Mouse (Mus musculus) T-helper 2 cell (primary cell): ENCODE data around the gene Gm5148.

Experiments used
- in situ Hi-C: fragments of 300-600 bp; cut with MboI, MseI; formaldehyde crosslinking; loops from one replicate; pipeline ENCODE4 v1.15.1; 2025; ENCODE audit warnings: high pct_unique_total_duplicates

The Gm5148 gene

GRCm38 (mm10) chr3:37703066-37703465, 21.2 kb downstream of the Gm5148 start:
- in situ Hi-C loops: loop anchor here (25.0 kb wide), 1 partner anchor 1034 kb away; no protein-coding TSS in a partner anchor

- in situ Hi-C loops: no loop called here
Measured at GRCm38 (mm10) chr3:37693552-37693951, 30.7 kb downstream of the Gm5148 start.

GRCm38 (mm10) chr3:37692945-37693344, 31.3 kb downstream of the Gm5148 start:
- in situ Hi-C loops: no loop called here

- in situ Hi-C loops: no loop called here
Measured at GRCm38 (mm10) chr3:37687158-37687980, 36.9 kb downstream of the Gm5148 start.

GRCm38 (mm10) chr3:37686751-37687150, 37.5 kb downstream of the Gm5148 start:
- in situ Hi-C loops: no loop called here

GRCm38 (mm10) chr3:37686219-37686618, 38.1 kb downstream of the Gm5148 start:
- in situ Hi-C loops: no loop called here

- in situ Hi-C loops: no loop called here
Measured at GRCm38 (mm10) chr3:37676291-37676690, 48.0 kb downstream of the Gm5148 start.

GRCm38 (mm10) chr3:37675056-37675525, 49.2 kb downstream of the Gm5148 start:
- in situ Hi-C loops: no loop called here

GRCm38 (mm10) chr3:37673513-37674261, 50.6 kb downstream of the Gm5148 start:
- in situ Hi-C loops: loop anchor here (25.0 kb wide), 2 partner anchors 361 to 536 kb away; partner anchors contain the start of genes Bbs12, Cetn4 and Il2

- in situ Hi-C loops: loop anchor here (25.0 kb wide), 2 partner anchors 360 to 535 kb away; partner anchors contain the start of genes Bbs12, Cetn4 and Il2
Measured at GRCm38 (mm10) chr3:37672266-37673040, 51.8 kb downstream of the Gm5148 start.

GRCm38 (mm10) chr3:37669100-37669499, 55.2 kb downstream of the Gm5148 start:
- in situ Hi-C loops: loop anchor here (25.0 kb wide), 2 partner anchors 357 to 532 kb away; partner anchors contain the start of genes Bbs12, Cetn4 and Il2

GRCm38 (mm10) chr3:37668652-37669051, 55.6 kb downstream of the Gm5148 start:
- in situ Hi-C loops: loop anchor here (25.0 kb wide), 2 partner anchors 356 to 531 kb away; partner anchors contain the start of genes Bbs12, Cetn4 and Il2

- in situ Hi-C loops: loop anchor here (25.0 kb wide), 2 partner anchors 355 to 530 kb away; partner anchors contain the start of genes Bbs12, Cetn4 and Il2
Measured at GRCm38 (mm10) chr3:37667736-37668135, 56.6 kb downstream of the Gm5148 start.

GRCm38 (mm10) chr3:37667119-37667467, 57.2 kb downstream of the Gm5148 start:
- in situ Hi-C loops: loop anchor here (25.0 kb wide), 2 partner anchors 355 to 530 kb away; partner anchors contain the start of genes Bbs12, Cetn4 and Il2

GRCm38 (mm10) chr3:37666291-37667118, 57.8 kb downstream of the Gm5148 start:
- in situ Hi-C loops: loop anchor here (25.0 kb wide), 2 partner anchors 354 to 529 kb away; partner anchors contain the start of genes Bbs12, Cetn4 and Il2
